Mouse (Mus musculus) G1E (cell line): ENCODE results near the gene Sec61g.
"Not testable (repeated sequence)": the region's sequence is repeated elsewhere in the genome, so short reads cannot be mapped to it uniquely, and the experiment has no call there.

Source experiments
- CTCF ChIP-seq: IDR thresholded peaks from 2 replicates; pipeline ENCODE4 v1.5.1; 2012; ENCODE audit warnings: low read depth, low read length, inconsistent platforms, mixed read lengths
- GATA1 ChIP-seq: IDR thresholded peaks from 2 replicates; pipeline ENCODE4 v1.6.1; 2012; ENCODE audit warnings: borderline replicate concordance, low read length, inconsistent platforms, mixed read lengths

DNA sequence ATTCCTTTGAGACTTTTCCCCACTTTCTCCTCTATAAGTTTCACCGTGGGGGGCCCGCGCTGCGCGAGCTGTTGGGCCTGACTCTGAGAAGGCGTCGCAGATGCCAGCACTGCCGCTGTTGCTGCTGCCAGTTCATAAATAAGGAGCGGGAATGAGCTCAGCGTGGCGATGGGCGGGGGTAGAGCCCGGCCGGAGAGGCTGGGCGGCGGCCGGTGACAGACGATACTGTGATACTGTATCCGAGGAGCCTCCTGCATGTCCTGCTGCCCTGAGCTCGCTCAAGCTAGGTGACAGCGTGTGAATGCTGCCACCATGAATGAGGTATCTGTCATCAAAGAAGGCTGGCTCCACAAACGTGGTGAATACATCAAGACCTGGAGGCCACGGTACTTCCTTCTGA lies 5.9 kb upstream of the Sec61g start:
- not testable (repeated sequence) for TF ChIP-seq CTCF, GATA1
